Mouse (Mus musculus): ENCODE measurements around the gene Ephb6. TPM values are rescaled to one million over a fixed set of nuclear protein-coding genes. Genes with fewer than 3 reads are reported as not detected.

Ephb6 gene
- polyA plus RNA-seq, 1 experiment from 2014 or later: 39.4 TPM

DNA sequence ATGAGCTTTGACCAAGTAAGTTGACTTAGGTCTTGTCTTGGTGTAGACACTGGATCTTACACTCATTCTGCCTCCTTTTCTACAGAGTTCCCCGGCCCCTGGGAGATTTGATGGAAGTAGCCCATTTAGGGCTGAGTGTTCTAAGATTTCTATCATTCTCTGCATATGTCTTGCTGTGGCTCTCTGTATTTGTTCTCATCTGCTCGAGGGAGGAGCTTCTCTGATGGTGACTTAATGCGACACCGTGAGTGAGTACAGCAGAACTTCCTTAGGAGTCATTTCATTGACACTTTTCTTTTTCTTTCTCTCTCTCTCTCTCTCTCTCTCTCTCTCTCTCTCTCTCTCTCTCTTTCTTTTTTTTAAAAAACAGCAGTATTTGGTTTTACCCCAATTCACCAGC, 38.3 kb upstream of the Ephb6 start:
- Histone ChIP-seq H3K27ac (ENCODE audit: low read length) (no peak overlapping the region), H3K9me3 (ENCODE audit: control insufficient read depth, low read length) (no peaks in the 10 kb centered on the region), H3K4me2 (ENCODE audit: low read length) (no peak overlapping the region), H3K4me3 (replicated peaks; ENCODE audit: low read length) (no peak overlapping the region), H3K4me1 (replicated peaks; ENCODE audit: control insufficient read depth, insufficient read depth, low read length) (no peaks in the 10 kb centered on the region), H3K27me3 (replicated peaks; ENCODE audit: control insufficient read depth, insufficient read depth, low read length) (no peaks in the 10 kb centered on the region), H3K36me3 (ENCODE audit: control insufficient read depth, insufficient read depth) (no peaks in the 10 kb centered on the region), H3K9ac (replicated peaks; ENCODE audit: low read depth, low read length) (no peak overlapping the region)
- 85% methylated on average over 4 of the region's 4 CpGs for WGBS
- ATAC-seq: no peak

DNA sequence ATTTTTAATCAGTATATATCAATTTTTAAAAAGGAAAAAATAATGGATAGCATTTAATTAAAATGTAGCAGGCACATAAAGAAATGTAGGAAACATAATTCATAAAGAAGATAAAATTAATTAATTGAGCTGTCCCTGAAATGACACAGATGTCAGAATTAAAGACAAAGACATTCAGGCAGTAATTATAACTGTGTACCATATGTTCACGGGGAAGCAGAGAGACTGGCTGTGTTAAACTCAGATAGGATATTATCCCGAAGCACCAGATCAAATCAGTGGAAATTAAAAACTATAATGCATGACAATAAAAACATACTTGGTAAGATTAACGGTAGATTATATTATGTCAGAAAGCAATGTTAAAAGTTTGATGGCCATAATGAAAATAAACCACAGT, 36.2 kb upstream of the Ephb6 start:
- Histone ChIP-seq H3K27me3 (replicated peaks; ENCODE audit: control insufficient read depth, insufficient read depth, low read length) (no peaks in the 10 kb centered on the region), H3K36me3 (ENCODE audit: control insufficient read depth, insufficient read depth) (no peaks in the 10 kb centered on the region), H3K4me1 (replicated peaks; ENCODE audit: control insufficient read depth, insufficient read depth, low read length) (no peaks in the 10 kb centered on the region), H3K9ac (replicated peaks; ENCODE audit: low read depth, low read length) (no peak overlapping the region), H3K27ac (ENCODE audit: low read length) (no peak overlapping the region), H3K9me3 (ENCODE audit: control insufficient read depth, low read length) (no peaks in the 10 kb centered on the region), H3K4me3 (replicated peaks; ENCODE audit: low read length) (no peak overlapping the region), H3K4me2 (ENCODE audit: low read length) (no peak overlapping the region)
- ATAC-seq: no peak
- 67% methylated on average over 3 of the region's 3 CpGs for whole genome bisulfite sequencing

GRCm38 (mm10) chr6:41576526-41577097, 28.7 kb upstream of the Ephb6 start:
- Histone ChIP-seq H3K4me2 (ENCODE audit: low read length) (no peak overlapping the region), H3K27ac (ENCODE audit: low read length) (no peak overlapping the region), H3K27me3 (replicated peaks; ENCODE audit: control insufficient read depth, insufficient read depth, low read length) (no peaks in the 10 kb centered on the region), H3K4me3 (replicated peaks; ENCODE audit: low read length) (no peak overlapping the region), H3K36me3 (ENCODE audit: control insufficient read depth, insufficient read depth) (no peaks in the 10 kb centered on the region), H3K9me3 (ENCODE audit: control insufficient read depth, low read length) (no peaks in the 10 kb centered on the region), H3K9ac (replicated peaks; ENCODE audit: low read depth, low read length) (no peak overlapping the region), H3K4me1 (replicated peaks; ENCODE audit: control insufficient read depth, insufficient read depth, low read length) (0 out of 2 replicates have a peak, but pooled peaks cover 2% of the 10 kb centered on the region)
- 50% methylated on average over 5 of the region's 5 CpGs for WGBS
- ATAC-seq: no peak

DNA sequence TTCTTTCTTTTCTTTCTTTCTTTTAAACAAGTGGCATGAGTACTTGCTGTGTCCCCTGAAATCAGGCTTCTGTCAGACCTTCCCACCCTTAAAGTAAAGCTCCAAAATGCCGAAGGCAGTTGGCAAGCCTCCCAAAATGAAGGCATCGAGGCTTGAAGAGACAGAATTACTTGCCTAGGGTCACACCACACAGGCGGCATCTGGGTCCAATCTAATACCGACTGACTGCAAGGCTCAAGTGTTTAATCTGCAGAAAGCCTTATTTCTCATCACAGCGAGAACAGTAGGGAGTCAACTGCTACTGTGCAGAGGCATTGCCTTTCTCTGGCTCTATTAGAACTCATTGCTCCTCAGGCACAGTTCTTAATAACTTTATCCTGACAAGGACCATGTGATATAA, 28.0 kb upstream of the Ephb6 start:
- ATAC-seq: peak; percentile 63; the same call in 1 of the 2 replicates

GRCm38 (mm10) chr6:41581295-41581694, 24.0 kb upstream of the Ephb6 start:
- Histone ChIP-seq H3K27ac (ENCODE audit: low read length) (no peak overlapping the region), H3K9ac (replicated peaks; ENCODE audit: low read depth, low read length) (no peak overlapping the region), H3K4me3 (replicated peaks; ENCODE audit: low read length) (no peak overlapping the region), H3K9me3 (ENCODE audit: control insufficient read depth, low read length) (no peaks in the 10 kb centered on the region), H3K27me3 (replicated peaks; ENCODE audit: control insufficient read depth, insufficient read depth, low read length) (no peaks in the 10 kb centered on the region), H3K4me1 (replicated peaks; ENCODE audit: control insufficient read depth, insufficient read depth, low read length) (0 out of 2 replicates have a peak, but pooled peaks cover 2% of the 10 kb centered on the region), H3K36me3 (ENCODE audit: control insufficient read depth, insufficient read depth) (no peaks in the 10 kb centered on the region), H3K4me2 (ENCODE audit: low read length) (no peak overlapping the region)
- WGBS: 73% methylated on average over 7 of the region's 7 CpGs
- ATAC-seq: no peak

More for the DNA sequence above, 28.0 kb upstream of the Ephb6 start:
- Histone ChIP-seq H3K4me1 (replicated peaks; ENCODE audit: control insufficient read depth, insufficient read depth, low read length) (0 out of 2 replicates have a peak, but pooled peaks cover 2% of the 10 kb centered on the region), H3K36me3 (ENCODE audit: control insufficient read depth, insufficient read depth) (no peaks in the 10 kb centered on the region), H3K9me3 (ENCODE audit: control insufficient read depth, low read length) (no peaks in the 10 kb centered on the region), H3K27ac (ENCODE audit: low read length) (no peak overlapping the region), H3K9ac (replicated peaks; ENCODE audit: low read depth, low read length) (no peak overlapping the region), H3K27me3 (replicated peaks; ENCODE audit: control insufficient read depth, insufficient read depth, low read length) (no peaks in the 10 kb centered on the region), H3K4me3 (replicated peaks; ENCODE audit: low read length) (no peak overlapping the region), H3K4me2 (ENCODE audit: low read length) (no peak overlapping the region)
- 21% methylated on average over 5 of the region's 5 CpGs for WGBS

GRCm38 (mm10) chr6:41582189-41582588, 23.1 kb upstream of the Ephb6 start:
- H3K9ac ChIP-seq (replicated peaks; ENCODE audit: low read depth, low read length): no peak overlapping the region
- no peak overlapping the region for H3K4me3 ChIP-seq (replicated peaks; ENCODE audit: low read length)
- H3K9me3 ChIP-seq (ENCODE audit: control insufficient read depth, low read length): no peaks in the 10 kb centered on the region
- H3K4me2 ChIP-seq (ENCODE audit: low read length): no peak overlapping the region
- no peak overlapping the region for H3K27ac ChIP-seq (ENCODE audit: low read length)
- 0 out of 2 replicates have a peak, but pooled peaks cover 2% of the 10 kb centered on the region for H3K4me1 ChIP-seq (replicated peaks; ENCODE audit: control insufficient read depth, insufficient read depth, low read length)
- H3K27me3 ChIP-seq (replicated peaks; ENCODE audit: control insufficient read depth, insufficient read depth, low read length): no peaks in the 10 kb centered on the region
- H3K36me3 ChIP-seq (ENCODE audit: control insufficient read depth, insufficient read depth): no peaks in the 10 kb centered on the region
- ATAC-seq: no peak
- 86% methylated on average over 1 of the region's 1 CpGs for WGBS

DNA sequence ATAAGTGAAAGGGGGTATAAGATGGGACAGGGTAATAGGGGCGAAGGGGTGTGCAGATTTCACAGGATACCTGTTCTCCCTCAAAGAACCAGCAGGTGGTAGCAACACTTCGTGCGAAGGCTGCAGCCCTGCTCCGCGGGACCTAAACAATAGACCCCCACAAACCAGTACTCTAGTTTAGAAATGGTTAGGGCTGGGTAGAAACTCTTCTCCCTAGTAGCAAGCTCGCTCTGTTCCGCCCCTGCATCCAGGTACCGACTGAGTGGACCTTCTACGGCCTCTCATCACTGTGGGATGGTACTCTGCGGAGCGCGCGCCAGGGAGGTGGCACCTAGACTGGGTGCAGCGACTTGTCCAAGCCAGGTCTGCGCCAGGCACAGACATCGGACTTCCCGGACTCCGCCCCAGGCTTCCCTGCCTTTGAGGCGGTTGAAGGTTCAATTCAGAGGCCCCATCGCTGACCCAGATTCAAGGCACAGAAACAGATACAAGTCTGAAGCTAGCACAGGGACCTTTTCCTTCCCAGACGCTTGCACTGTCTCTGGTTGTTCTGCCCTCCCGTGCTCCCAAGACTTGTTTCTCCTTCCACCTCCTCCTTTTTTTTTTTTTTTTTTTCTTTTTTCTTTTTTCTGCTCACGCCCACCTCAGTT, 756 bp upstream of the Ephb6 start:
- Histone ChIP-seq H3K27me3 (replicated peaks; ENCODE audit: control insufficient read depth, insufficient read depth, low read length) (no peaks in the 10 kb centered on the region), H3K4me2 (ENCODE audit: low read length) (peak overlapping the region; percentile 69), H3K9me3 (ENCODE audit: control insufficient read depth, low read length) (no peaks in the 10 kb centered on the region), H3K27ac (ENCODE audit: low read length) (peak overlapping the region; percentile 95), H3K4me1 (replicated peaks; ENCODE audit: control insufficient read depth, insufficient read depth, low read length) (peaks cover 18% of the 10 kb centered on the region), H3K36me3 (ENCODE audit: control insufficient read depth, insufficient read depth) (no peaks in the 10 kb centered on the region), H3K9ac (replicated peaks; ENCODE audit: low read depth, low read length) (peak overlapping the region; percentile 88), H3K4me3 (replicated peaks; ENCODE audit: low read length) (peak overlapping the region; percentile 86)
- under 1% methylated on average over 23 of the region's 23 CpGs for WGBS
- peak; percentile 67 for ATAC-seq

- H3K4me1 ChIP-seq (replicated peaks; ENCODE audit: control insufficient read depth, insufficient read depth, low read length): peaks cover 18% of the 10 kb centered on the region
- no peaks in the 10 kb centered on the region for H3K27me3 ChIP-seq (replicated peaks; ENCODE audit: control insufficient read depth, insufficient read depth, low read length)
- peak; percentile 34 for ATAC-seq
- H3K4me3 ChIP-seq (replicated peaks; ENCODE audit: low read length): peak overlapping the region; percentile 86
- H3K9ac ChIP-seq (replicated peaks; ENCODE audit: low read depth, low read length): peak overlapping the region; percentile 88
- 1% methylated on average over 7 of the region's 7 CpGs for WGBS
- peak overlapping the region; percentile 69 for H3K4me2 ChIP-seq (ENCODE audit: low read length)
- peak overlapping the region; percentile 95 for H3K27ac ChIP-seq (ENCODE audit: low read length)
- H3K36me3 ChIP-seq (ENCODE audit: control insufficient read depth, insufficient read depth): no peaks in the 10 kb centered on the region
- no peaks in the 10 kb centered on the region for H3K9me3 ChIP-seq (ENCODE audit: control insufficient read depth, low read length)
These were observed 467 bp downstream of the Ephb6 start for GRCm38 (mm10) chr6:41605794-41606104.

GRCm38 (mm10) chr6:41606214-41606613, 932 bp downstream of the Ephb6 start:
- no peak overlapping the region for H3K27ac ChIP-seq (ENCODE audit: low read length)
- no peaks in the 10 kb centered on the region for H3K9me3 ChIP-seq (ENCODE audit: control insufficient read depth, low read length)
- H3K4me1 ChIP-seq (replicated peaks; ENCODE audit: control insufficient read depth, insufficient read depth, low read length): peaks cover 18% of the 10 kb centered on the region
- ATAC-seq: peak; percentile 13
- peak overlapping the region; percentile 88 for H3K9ac ChIP-seq (replicated peaks; ENCODE audit: low read depth, low read length)
- H3K27me3 ChIP-seq (replicated peaks; ENCODE audit: control insufficient read depth, insufficient read depth, low read length): no peaks in the 10 kb centered on the region
- peak overlapping the region; percentile 69 for H3K4me2 ChIP-seq (ENCODE audit: low read length)
- no peaks in the 10 kb centered on the region for H3K36me3 ChIP-seq (ENCODE audit: control insufficient read depth, insufficient read depth)
- WGBS: 2% methylated on average over 4 of the region's 4 CpGs
- peak overlapping the region; percentile 86 for H3K4me3 ChIP-seq (replicated peaks; ENCODE audit: low read length)
